Mouse (Mus musculus) G1E-ER4 (cell line): ENCODE results near the gene Mrps9. TPM values are rescaled to one million over a fixed set of nuclear protein-coding genes. Genes with fewer than 3 reads are reported as not detected.

Source experiments
- GATA1 ChIP-seq: IDR thresholded peaks from one replicate; pipeline ENCODE4 v1.8.0; 2012; ENCODE audit warnings: low read length, inconsistent platforms
- polyA plus RNA-seq: library from polyadenylated mRNA; stranded (reverse); fragments of >175 nt; gene quantifications from 2 replicates; pipeline ENCODE4 v1.2.3, GENCODE M21; 2012

Gene Mrps9
- polyA plus RNA-seq, result 103 and 120 TPM in 2 replicates

DNA sequence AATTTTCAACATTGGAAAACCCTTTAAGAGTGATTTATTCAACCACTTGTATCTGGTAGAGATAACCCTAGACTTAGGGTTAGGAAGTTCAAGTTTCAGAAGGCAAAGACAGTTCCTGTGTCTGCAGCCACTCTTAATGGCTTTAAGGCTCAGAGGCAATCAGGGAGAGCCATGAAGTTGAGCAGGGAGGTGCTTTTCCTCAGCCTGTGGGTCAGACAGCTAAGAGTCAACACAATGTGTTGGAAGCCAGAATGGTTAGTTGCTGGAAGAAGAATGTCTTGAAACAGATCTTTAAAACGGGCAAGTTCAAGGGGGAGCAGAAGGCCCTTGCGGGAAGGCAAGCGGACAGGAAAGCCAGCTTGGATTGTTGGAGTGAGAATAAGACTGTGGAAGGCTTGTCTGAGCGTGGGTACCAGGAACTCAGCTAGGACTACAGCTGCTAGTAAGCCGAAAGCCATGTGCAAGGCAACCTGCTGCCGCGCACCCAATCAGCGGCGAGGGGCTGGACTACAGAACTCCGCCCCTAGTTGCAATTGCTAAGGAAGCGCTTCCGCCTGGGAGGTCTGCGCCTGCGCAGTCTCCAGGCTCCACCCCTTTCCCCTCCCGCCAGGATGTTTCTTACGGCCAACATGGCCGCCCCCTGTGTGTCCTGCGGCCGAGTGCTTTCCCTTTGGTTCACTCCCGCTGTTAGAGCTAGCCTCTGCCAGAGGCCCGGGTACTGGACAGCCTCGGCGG, at the start of gene Mrps9:
Gene Mrps9 (plus strand): TSS at position 571 of the 735 bp plus-strand sequence.
- no peak for TF ChIP-seq GATA1

DNA sequence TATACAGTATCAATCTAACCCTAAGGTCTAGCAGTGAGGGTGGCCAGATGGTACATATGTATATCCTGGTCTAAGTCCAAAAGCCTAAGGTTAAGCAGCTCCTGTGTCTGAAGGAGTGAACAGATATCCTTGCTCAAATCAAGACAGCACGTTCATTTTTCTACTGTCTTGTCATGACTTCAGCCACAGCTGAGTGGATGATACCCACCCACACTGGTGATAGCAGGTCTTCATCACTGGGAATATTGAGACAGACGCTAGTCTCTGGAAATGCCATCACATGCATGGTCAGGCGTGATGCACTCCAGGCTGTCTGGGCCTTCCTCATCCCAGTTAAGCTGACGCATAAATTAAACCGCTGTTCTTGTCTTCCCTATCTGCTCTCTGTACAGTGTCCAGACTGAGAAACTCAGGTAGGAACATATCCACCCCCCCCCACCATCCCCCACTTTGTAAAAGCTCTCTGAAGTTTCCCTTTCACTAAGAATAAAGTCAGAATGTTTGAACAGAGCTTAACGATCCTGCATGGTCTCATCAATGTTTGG, 37.7 kb upstream of the Mrps9 start:
- no peak for TF ChIP-seq GATA1

DNA sequence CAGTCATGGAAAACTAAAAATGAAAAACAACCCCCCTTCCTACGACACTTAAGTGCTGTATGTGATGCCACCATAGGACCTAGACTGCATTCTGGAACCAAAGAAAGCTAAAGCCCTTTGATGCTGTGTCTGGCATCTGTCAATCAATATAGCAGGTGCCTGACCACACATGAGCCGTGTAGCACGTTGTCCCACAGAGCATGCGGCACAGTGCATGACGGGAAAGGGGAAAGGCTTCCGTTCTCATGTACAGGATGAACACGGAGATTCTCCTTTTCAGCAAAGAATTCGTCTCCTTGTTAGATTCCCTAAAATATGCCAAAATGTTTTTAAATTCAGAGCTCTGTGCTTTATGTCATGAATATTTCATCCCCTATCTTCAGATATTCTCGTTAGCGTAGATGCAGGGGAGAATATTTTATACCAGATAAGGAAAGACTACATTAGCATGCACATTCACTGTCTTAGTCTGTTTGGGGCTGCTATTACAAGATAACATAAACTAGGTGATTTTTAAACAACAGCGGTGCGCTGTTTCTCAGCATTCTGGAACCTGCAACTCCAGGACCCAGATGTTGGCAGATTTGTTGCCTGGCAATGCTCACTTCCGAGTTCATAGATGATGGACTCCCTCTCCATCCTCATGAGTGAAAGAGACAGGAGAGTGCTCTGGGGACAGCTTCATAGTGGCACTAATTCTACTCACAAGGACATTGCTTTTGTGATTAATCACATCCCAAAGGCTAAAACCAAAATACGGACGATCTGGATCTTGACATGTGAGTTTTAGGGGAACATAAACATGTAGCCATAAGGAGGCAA, 36.0 kb upstream of the Mrps9 start:
- TF ChIP-seq GATA1, result no peak

DNA sequence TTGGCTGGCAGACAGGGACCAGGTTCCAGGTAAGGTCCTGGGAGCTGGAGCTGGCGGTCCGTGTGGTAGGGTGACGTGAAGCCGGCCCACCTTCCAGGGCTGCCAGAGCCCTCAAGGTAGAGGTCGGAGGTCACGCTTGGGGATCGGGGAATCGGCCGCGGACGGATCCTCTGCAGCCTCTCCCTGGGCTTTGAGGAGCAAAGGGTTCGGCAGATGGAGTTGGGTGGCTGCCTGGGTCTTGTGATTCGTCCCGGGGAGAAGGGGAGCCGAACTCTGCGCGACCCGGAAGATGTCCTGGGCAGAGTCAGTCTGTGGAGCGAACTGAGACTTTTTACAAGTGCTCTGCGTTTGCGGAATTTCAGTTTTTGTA, 350 bp downstream of the Mrps9 start:
- TF ChIP-seq GATA1, result no peak

DNA sequence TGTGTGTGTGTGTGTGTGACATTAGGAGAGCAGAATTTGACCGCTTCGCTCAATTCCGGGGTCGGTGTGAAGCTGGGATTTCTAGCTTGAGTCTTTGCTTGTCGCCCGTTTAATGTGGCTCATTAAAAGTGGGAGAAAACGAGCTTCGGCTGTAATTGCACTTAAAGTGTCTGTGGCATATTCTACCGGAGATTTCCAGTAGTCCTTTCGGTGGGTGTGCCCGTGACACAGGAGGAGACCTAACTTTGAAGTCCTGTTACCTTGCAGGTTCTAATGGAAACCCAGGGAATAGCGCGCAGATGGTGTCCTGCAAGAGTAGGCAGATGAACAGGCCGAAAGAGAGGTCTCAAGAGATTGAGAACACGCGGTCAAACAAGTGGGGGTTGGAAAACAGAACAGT, 777 bp downstream of the Mrps9 start:
- no peak for TF ChIP-seq GATA1

DNA sequence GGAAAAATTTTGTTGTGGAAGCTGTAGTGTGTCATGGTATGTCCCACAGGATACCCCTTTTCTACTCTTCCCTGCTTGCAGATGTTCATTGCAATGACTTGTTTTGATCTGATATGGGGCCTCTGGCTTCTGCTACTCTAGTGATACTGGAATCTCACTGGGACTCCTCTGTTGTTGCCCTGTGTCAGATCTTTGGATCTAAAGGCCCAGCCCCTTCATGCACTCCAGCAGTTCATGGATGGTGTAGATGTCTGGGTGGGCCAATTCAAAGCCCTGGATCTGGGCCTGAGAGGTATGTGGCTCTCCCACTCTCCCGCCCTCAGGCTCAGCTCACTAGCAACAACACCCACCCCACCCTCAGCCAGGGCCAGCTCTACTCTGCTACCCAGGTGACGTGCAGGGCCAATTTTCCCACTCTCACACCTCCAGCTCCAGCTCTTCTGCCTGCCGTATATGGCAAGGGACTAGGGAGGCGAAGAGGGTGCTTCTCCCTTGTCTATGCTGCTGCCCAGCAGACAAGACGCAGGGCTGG, 13.8 kb downstream of the Mrps9 start:
- TF ChIP-seq GATA1, result no peak

DNA sequence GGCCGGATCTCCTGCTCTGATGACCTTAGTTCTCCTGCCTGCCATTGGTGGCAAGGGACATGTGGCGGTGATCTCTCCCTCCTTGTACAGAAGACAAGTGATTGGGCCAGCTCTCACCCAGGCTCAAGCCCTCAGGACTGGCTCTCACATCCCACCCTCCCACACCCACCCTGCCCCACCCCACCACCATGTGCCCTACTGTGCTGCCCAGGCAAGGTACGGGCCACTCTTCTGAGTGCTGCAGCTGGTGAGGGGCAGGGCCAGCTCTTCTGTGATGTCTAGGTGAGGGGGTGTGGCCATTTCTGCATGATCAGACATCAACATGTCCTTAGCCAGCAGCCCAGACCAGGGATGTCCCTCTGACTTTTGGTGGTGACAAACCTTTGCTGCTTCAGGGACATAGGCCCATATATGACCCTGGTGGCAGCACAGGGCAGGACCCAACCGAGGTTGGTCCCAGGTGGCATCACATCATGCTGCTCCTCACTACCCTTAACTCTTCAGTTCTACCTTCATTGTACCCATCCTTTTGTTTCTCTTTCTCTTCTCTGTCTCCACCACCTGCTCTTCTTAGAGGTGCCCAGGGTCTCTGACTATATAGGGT, 14.4 kb downstream of the Mrps9 start:
- TF ChIP-seq GATA1, result no peak

DNA sequence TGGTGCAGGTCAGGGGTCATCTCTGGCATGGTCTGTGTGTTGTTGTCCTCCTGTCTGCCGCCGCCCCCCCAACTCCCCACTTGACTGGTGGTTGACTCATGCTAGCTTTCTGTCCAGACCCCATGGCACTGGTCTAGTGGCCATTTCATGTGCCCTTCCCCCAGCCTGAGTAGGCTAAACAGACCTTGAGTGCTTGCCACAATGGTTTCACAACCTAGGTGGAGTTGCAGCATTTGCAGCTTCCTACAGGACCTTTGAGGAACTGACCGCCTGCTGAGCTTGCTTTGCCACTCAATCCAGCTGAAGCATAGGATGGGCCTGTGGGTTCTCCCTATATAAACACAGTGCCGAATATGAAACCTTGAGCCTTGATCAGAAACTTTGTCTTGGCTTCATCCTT, 15.0 kb downstream of the Mrps9 start:
- no peak for TF ChIP-seq GATA1

DNA sequence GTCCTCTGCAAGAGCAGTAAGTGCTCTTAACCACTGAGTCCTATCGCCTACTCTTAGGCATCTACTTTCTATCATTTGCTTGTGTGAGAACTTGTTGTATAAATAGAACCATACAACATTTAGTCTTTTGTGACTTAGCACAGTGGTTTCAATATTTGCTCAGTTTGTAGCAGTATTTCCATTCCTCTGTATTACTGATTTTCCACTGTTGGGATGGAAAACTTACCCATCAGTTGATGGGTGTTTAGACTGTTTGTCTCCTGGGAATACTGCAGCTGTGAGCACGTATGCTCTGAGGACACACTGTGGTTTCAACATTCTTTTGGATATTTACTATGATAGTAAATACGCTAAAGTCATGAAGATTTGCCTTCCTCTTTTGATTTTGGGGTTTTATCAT, 16.2 kb downstream of the Mrps9 start:
- no peak for TF ChIP-seq GATA1

DNA sequence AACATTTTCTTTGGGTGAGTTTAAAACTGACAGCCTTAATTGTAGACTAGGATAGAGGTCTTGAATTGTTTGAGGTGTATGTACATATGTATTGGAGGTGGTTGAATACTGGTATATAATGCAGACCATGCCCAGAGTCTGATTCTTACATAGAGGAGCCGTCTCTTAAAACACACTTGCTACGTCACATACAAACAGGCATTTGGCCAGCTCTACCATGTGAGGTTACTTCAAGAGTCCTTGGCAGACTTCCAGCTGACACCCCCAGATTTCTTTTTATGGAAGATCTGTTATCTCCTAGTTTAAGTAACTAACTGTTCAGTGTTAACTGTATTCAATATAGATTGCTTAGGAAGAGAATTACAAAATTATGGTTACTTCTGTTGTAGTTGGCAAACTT, 23.1 kb downstream of the Mrps9 start:
- TF ChIP-seq GATA1, result no peak

DNA sequence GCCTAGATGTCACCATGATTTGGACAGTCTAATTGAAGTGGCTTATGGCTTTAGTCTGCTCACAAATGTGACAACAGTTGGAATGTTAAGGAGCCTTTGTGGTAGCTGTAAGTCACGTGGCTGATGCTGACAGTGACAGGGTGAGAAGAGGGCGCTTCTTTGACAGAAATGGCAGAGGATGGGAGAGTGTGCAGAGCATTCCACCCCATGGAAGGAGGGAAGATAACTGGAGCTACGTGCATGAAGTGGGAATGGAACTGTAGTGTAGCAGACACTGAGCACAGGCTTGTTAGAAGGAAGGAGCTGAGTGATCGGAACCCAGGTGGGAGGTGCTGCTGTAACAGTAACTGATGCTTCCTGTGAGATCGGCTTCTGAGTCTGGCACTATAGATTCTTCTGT, 24.2 kb downstream of the Mrps9 start:
- TF ChIP-seq GATA1, result no peak

DNA sequence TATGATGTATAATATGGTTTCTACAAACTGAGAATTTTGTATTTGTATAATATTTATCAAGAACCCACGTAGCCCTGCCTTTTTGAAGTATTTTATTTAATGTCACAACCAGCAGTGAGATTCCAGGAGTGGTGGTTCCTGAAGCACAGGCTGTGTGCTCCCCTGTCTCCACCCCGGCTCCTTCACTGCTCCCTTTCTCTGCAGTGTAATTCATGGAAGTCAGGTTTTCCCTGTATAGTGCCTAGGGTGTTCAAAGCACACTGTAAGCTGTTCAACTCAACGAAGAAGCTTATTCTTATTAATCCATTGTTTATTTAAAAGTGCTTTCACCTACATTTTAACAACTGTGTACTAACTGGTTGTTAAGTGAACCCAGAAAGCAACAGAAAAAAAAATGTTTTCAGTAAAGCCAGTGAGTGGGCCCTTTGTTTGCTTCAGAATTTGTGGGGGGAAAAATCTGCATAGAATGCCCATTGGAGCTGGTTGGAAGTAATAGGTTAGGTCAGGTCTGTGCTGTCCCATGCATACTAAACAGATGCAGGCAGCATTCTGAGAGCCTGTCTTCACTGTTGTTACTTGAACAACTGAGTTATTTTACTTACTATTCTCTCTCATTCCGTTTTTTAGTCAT, 25.5 kb downstream of the Mrps9 start:
- TF ChIP-seq GATA1, result no peak

DNA sequence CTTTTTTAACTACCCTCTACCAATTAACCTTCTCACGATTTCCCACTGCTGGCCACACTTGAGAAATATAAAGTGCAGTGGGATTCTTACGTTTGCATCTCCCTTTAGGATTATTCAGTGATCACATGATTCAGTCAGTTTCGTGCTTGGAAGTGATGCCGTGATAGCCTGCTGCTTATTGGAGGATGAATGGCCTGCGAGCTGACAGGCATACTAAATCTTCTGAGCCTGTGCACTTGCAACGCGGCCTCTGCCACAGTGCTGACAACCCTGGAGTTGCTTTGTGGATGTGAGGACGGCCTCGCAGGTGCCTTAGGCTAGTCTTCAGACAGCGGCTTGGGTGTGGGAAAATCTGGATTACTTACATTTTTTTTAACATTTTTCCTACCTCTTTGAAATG, 26.2 kb downstream of the Mrps9 start:
- TF ChIP-seq GATA1, result no peak

DNA sequence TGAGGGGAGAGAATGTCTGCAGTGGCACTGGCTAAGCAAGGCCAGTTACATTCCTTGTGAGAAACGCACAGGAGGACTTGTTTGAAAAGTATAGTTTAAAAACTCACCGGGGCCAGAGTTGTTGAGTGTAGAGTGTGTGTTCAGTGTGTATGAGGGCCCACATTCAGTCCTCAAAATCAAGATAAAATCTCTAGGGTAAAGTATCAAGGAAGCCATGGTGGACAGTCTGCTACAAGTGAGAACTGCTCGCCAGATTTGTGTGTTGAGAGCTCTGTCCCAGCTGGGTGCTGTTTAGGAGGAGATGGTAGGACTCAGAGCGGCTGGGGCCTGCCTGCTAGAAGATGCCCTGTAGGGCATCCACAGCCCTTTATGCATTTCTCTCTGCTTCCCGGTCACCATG, 27.8 kb downstream of the Mrps9 start:
- TF ChIP-seq GATA1, result no peak

DNA sequence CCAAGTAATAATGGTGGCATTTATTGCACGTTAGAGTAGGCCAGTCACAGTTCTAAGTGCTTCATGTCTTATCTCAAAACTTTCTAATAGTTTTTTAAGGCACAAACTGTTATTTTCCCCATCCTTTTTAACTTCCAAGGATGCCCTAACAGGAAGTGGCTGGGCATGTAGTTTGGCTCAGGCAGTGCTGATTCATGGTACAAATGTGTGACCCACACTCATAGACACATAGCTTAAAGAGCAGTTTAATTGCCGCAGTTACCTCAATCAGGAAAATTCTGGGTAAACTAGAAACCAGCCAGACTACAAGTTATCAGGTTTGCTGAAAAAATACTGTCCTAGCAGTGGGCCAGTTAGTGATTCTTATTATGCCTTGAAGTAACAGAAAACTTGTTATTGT, 31.2 kb downstream of the Mrps9 start:
- TF ChIP-seq GATA1, result no peak

DNA sequence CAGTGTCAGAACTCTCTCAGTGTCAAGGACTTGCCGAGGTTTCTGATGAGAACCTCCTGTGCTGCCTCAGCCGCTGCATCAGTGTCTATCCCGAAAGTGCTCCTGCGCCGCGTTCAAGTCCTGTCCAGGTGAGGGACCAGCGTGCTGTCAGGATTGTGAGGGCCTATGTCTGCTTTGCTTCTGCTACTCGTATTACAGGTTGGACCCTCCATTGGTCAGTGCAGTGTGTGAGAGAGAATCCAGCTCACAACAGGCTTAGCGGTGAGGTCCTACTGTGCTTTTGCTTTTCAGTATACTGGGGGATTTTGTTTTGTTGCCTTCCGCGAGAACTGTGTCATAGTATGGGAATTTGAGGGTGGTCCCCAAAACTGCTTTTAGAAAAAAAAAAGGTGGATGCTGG, 36.8 kb downstream of the Mrps9 start:
- TF ChIP-seq GATA1, result no peak
